Mouse (Mus musculus): ENCODE measurements around the gene Bahd1. TPM values are rescaled to one million over a fixed set of nuclear protein-coding genes. Genes with fewer than 3 reads are reported as not detected.
A peak's percentile ranks its signal among the peaks of the same experiment; 100 is the strongest.

Gene Bahd1
- total RNA-seq, 1 experiment, result 7.7 TPM

- peak overlapping the region; percentile 52 to 67 for H3K4me3 ChIP-seq (ENCODE audit: insufficient read depth in 1 of 2, low read depth in 1 of 2, low read length in 2 of 2, poor library complexity in 1 of 2, severe bottlenecking in 1 of 2)
- peak overlapping the region; percentile 72 for H3K9ac ChIP-seq (ENCODE audit: insufficient read depth, low read depth, low read length, poor library complexity, severe bottlenecking)
- H3K9me3 ChIP-seq (ENCODE audit: control insufficient read depth, insufficient read depth, low read depth, low read length), result no peaks in the 10 kb centered on the region
- H3K4me1 ChIP-seq (ENCODE audit: control insufficient read depth in 2 of 2, insufficient read depth in 2 of 2, low read length in 2 of 2, poor library complexity in 1 of 2), result peaks cover 0 to 12% of the 10 kb centered on the region in 2 experiments; a peak in 1 of 4 replicates
- in situ Hi-C loops (cut with MboI; ENCODE audit: low sequenced_read_pairs in 2 of 2, unreplicated experiment in 2 of 2), result loop anchor here in 1 of 2 experiments (25.0 kb wide), 1 partner anchor 396 kb away; the partner anchor contains the start of gene Srp14
- DNase-seq (ENCODE audit: low read depth, low spot score), result no peak
- no peak overlapping the region for H3K27ac ChIP-seq (ENCODE audit: insufficient read depth, low read depth, low read length, poor library complexity, severe bottlenecking)
- H3K36me3 ChIP-seq (ENCODE audit: control insufficient read depth, insufficient read depth, low read length, poor library complexity, severe bottlenecking), result no peaks in the 10 kb centered on the region
- TF ChIP-seq HCFC1 (IDR thresholded peaks at IDR 0.05; ENCODE audit: borderline replicate concordance, insufficient read depth, low read length), result no peak
- peak; percentile 71; the same call in 1 of the 2 replicates for TF ChIP-seq ZC3H11A (IDR thresholded peaks at IDR 0.05; ENCODE audit: borderline replicate concordance, low read depth, low read length)
These were observed 17.1 kb upstream of the Bahd1 start for GRCm38 (mm10) chr2:118882840-118883679.

GRCm38 (mm10) chr2:118887440-118887839 is 12.7 kb upstream of the Bahd1 start:
- H3K27ac ChIP-seq (ENCODE audit: insufficient read depth, low read depth, low read length, poor library complexity, severe bottlenecking), result no peak overlapping the region

GRCm38 (mm10) chr2:118887845-118888548 is 12.2 kb upstream of the Bahd1 start:
- H3K4me1 ChIP-seq (ENCODE audit: control insufficient read depth in 2 of 2, insufficient read depth in 2 of 2, low read length in 2 of 2, poor library complexity in 1 of 2), result peaks cover 0 to 4% of the 10 kb centered on the region in 2 experiments; a peak in 1 of 4 replicates
- H3K36me3 ChIP-seq (ENCODE audit: control insufficient read depth, insufficient read depth, low read length, poor library complexity, severe bottlenecking), result no peaks in the 10 kb centered on the region
- in situ Hi-C loops (cut with MboI; ENCODE audit: low sequenced_read_pairs in 2 of 2, unreplicated experiment in 2 of 2), result loop anchor here in 1 of 2 experiments (25.0 kb wide), 1 partner anchor 401 kb away; the partner anchor contains the start of gene Srp14
- H3K27ac ChIP-seq (ENCODE audit: insufficient read depth, low read depth, low read length, poor library complexity, severe bottlenecking), result no peak overlapping the region
- H3K9ac ChIP-seq (ENCODE audit: insufficient read depth, low read depth, low read length, poor library complexity, severe bottlenecking), result no peak overlapping the region
- H3K9me3 ChIP-seq (ENCODE audit: control insufficient read depth, insufficient read depth, low read depth, low read length), result no peaks in the 10 kb centered on the region
- DNase-seq (ENCODE audit: low read depth, low spot score), result no peak
- no peak for TF ChIP-seq HCFC1 (IDR thresholded peaks at IDR 0.05; ENCODE audit: borderline replicate concordance, insufficient read depth, low read length)
- no peak for TF ChIP-seq CHD2 (IDR thresholded peaks at IDR 0.05; ENCODE audit: low read depth, low read length)
- TF ChIP-seq ZNF384 (IDR thresholded peaks at IDR 0.05; ENCODE audit: low read depth, low read length), result no peak
- TF ChIP-seq ZC3H11A (IDR thresholded peaks at IDR 0.05; ENCODE audit: borderline replicate concordance, low read depth, low read length), result no peak
- TF ChIP-seq MAFK (IDR thresholded peaks at IDR 0.05; ENCODE audit: insufficient read depth, low read depth, low read length), result no peak
- H3K4me3 ChIP-seq (ENCODE audit: insufficient read depth in 1 of 2, low read depth in 1 of 2, low read length in 2 of 2, poor library complexity in 1 of 2, severe bottlenecking in 1 of 2), result no peak overlapping the region

More at GRCm38 (mm10) chr2:118887440-118887839, 12.7 kb upstream of the Bahd1 start:
- Histone ChIP-seq H3K4me1 (ENCODE audit: control insufficient read depth in 2 of 2, insufficient read depth in 2 of 2, low read length in 2 of 2, poor library complexity in 1 of 2) (peaks cover 0 to 7% of the 10 kb centered on the region in 2 experiments; a peak in 1 of 4 replicates), H3K4me3 (ENCODE audit: insufficient read depth in 1 of 2, low read depth in 1 of 2, low read length in 2 of 2, poor library complexity in 1 of 2, severe bottlenecking in 1 of 2) (no peak overlapping the region), H3K9me3 (ENCODE audit: control insufficient read depth, insufficient read depth, low read depth, low read length) (no peaks in the 10 kb centered on the region), H3K9ac (ENCODE audit: insufficient read depth, low read depth, low read length, poor library complexity, severe bottlenecking) (no peak overlapping the region), H3K36me3 (ENCODE audit: control insufficient read depth, insufficient read depth, low read length, poor library complexity, severe bottlenecking) (no peaks in the 10 kb centered on the region)
- in situ Hi-C loops (cut with MboI; ENCODE audit: low sequenced_read_pairs in 2 of 2, unreplicated experiment in 2 of 2), result loop anchor here in 1 of 2 experiments (25.0 kb wide), 1 partner anchor 400 kb away; the partner anchor contains the start of gene Srp14
- no peak for DNase-seq (ENCODE audit: low read depth, low spot score)
- no peak for TF ChIP-seq ZNF384 (IDR thresholded peaks at IDR 0.05; ENCODE audit: low read depth, low read length)
- TF ChIP-seq ZC3H11A (IDR thresholded peaks at IDR 0.05; ENCODE audit: borderline replicate concordance, low read depth, low read length), result no peak
- no peak for TF ChIP-seq HCFC1 (IDR thresholded peaks at IDR 0.05; ENCODE audit: borderline replicate concordance, insufficient read depth, low read length)

- peaks cover 0 to 2% of the 10 kb centered on the region in 2 experiments; a peak in 2 of 4 replicates for H3K4me1 ChIP-seq (ENCODE audit: control insufficient read depth in 2 of 2, insufficient read depth in 2 of 2, low read length in 2 of 2, poor library complexity in 1 of 2)
- no peak overlapping the region for H3K9ac ChIP-seq (ENCODE audit: insufficient read depth, low read depth, low read length, poor library complexity, severe bottlenecking)
- H3K36me3 ChIP-seq (ENCODE audit: control insufficient read depth, insufficient read depth, low read length, poor library complexity, severe bottlenecking), result no peaks in the 10 kb centered on the region
- in situ Hi-C loops (cut with MboI; ENCODE audit: low sequenced_read_pairs in 2 of 2, unreplicated experiment in 2 of 2), result loop anchor here (5.0 to 25.0 kb wide), 2 partner anchors 189 to 404 kb away; partner anchors contain the start of genes Ankrd63 (in 1 of the 2) and Srp14 (in 1 of the 2)
- no peaks in the 10 kb centered on the region for H3K9me3 ChIP-seq (ENCODE audit: control insufficient read depth, insufficient read depth, low read depth, low read length)
- H3K27ac ChIP-seq (ENCODE audit: insufficient read depth, low read depth, low read length, poor library complexity, severe bottlenecking), result no peak overlapping the region
- H3K4me3 ChIP-seq (ENCODE audit: insufficient read depth in 1 of 2, low read depth in 1 of 2, low read length in 2 of 2, poor library complexity in 1 of 2, severe bottlenecking in 1 of 2), result no peak overlapping the region
- TF ChIP-seq ZC3H11A (IDR thresholded peaks at IDR 0.05; ENCODE audit: borderline replicate concordance, low read depth, low read length) (no peak), HCFC1 (IDR thresholded peaks at IDR 0.05; ENCODE audit: borderline replicate concordance, insufficient read depth, low read length) (no peak)
- no peak for DNase-seq (ENCODE audit: low read depth, low spot score)
These were observed 9.0 kb upstream of the Bahd1 start for GRCm38 (mm10) chr2:118891173-118891572.

Data from ES-E14 (cell line).